Mouse (Mus musculus) Patski (cell line): ENCODE measurements around the gene Wfdc6a. TPM values are rescaled to one million over a fixed set of nuclear protein-coding genes. Genes with fewer than 3 reads are reported as not detected.
A peak's percentile ranks its signal among the peaks of the same experiment; 100 is the strongest.

ENCODE experiments used
- ATAC-seq: fragments of 100-300 bp; one replicate; pipeline ENCODE4 v1.8.0; 2021
- CTCF ChIA-PET: fragments of 350-600 bp; sonication (Branson Sonifier 250); formaldehyde crosslinking; loops from one replicate; lab custom pipeline; 2022; ENCODE audit warnings: inconsistent platforms; lab: Charles Lee
- POLR2A ChIA-PET: fragments of 350-600 bp; sonication (Branson Sonifier 250); formaldehyde crosslinking; loops from one replicate; lab custom pipeline; 2022; ENCODE audit warnings: antibody characterized with exemption, inconsistent platforms; lab: Charles Lee
- DNase-seq: peaks from one replicate; pipeline ENCODE4 v3.0.0-alpha.2; 2011; ENCODE audit warnings: low read depth, low spot score
- H3K27me3 ChIP-seq: fragments of 371-371 bp; one replicate; pipeline ENCODE4 v1.5.1; 2021
- CTCF ChIP-seq: fragments of 100-300 bp; IDR thresholded peaks from one replicate; pipeline ENCODE4 v1.5.1; 2021
- in situ Hi-C: fragments of 300-500 bp; cut with MboI; formaldehyde crosslinking; loops from 3 replicates; pipeline ENCODE4 v1.11.1; 2018; ENCODE audit warnings: low pct_unique_long_range_greater_than_20kb, mixed read lengths
- polyA plus RNA-seq: library from polyadenylated mRNA; unstranded; gene quantifications from one replicate; pipeline ENCODE4 v1.2.3, GENCODE M21; 2021

Gene Wfdc6a
- polyA plus RNA-seq, 1 experiment from 2014 or later, result not detected

DNA sequence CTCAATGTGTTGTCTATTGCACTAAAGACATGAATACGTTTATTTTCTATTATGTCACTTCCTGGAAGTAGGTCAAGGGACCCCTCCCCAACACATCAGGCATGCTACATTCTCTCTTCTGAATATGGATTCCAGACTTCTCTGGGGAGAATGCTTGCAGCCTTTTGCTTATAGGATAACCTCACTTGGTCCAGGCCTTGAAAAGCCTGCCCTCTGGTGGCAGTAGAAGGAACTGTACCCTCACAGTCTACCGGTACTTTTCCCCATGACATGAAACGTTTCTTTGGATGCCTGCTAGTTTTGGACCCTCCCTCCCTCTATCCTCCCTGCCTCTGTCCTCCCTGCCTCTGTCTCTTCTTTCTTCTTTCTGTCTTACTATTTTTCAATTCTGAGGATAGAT, 54.1 kb downstream of the Wfdc6a start:
- peak; percentile 83 for TF ChIP-seq CTCF
- in situ Hi-C loops, result loop anchor here (25.0 kb wide), 1 partner anchor 419 kb away; no protein-coding TSS in a partner anchor
- ChIA-PET POLR2A (interaction anchor here (0.8 to 1.0 kb wide), 2 partner anchors 9 kb away, joined by 3 read pairs; no protein-coding TSS in a partner anchor), CTCF (interaction anchor here (0.8 to 4.5 kb wide), 19 partner anchors 10 to 142 kb away, joined by 3 to 31 read pairs (median 4); partner anchors contain the start of gene Gm20458)
- H3K27me3 ChIP-seq, result no peaks in the 10 kb centered on the region
- no peak for ATAC-seq
- DNase-seq, result no peak

Other genes starting within 250 kb of the Wfdc6a start
- gene Slpi, start 196.4 kb downstream of the Wfdc6a start, polyA plus RNA-seq, result 149 TPM
- gene Rbpjl, start 182.3 kb downstream of the Wfdc6a start, polyA plus RNA-seq, result 0.06 TPM
- 0.10 TPM for gene Matn4, start 180.3 kb downstream of the Wfdc6a start, polyA plus RNA-seq
- gene Sdc4, start 141.6 kb downstream of the Wfdc6a start, polyA plus RNA-seq, result 672 TPM
- 55.1 TPM for gene Sys1, start 128.5 kb downstream of the Wfdc6a start, polyA plus RNA-seq
- gene Gm20458, start 124.5 kb downstream of the Wfdc6a start, polyA plus RNA-seq, result 18.5 TPM
- 0.39 TPM for gene Trp53tg5, start 111.7 kb downstream of the Wfdc6a start, polyA plus RNA-seq
- gene Dbndd2, start 99.3 kb downstream of the Wfdc6a start, polyA plus RNA-seq, result 48.8 TPM
- gene Pigt, start 87.9 kb downstream of the Wfdc6a start, polyA plus RNA-seq, result 136 TPM
- 0.15 TPM for gene Wfdc2, start 23.0 kb downstream of the Wfdc6a start, polyA plus RNA-seq
- gene Spint3, start 12.0 kb downstream of the Wfdc6a start, polyA plus RNA-seq, result not detected
- not detected for gene Eppin, start 8.1 kb upstream of the Wfdc6a start, polyA plus RNA-seq
- not detected for gene Wfdc6b, start 28.1 kb upstream of the Wfdc6a start, polyA plus RNA-seq
- gene Wfdc8, start 28.2 kb upstream of the Wfdc6a start, polyA plus RNA-seq, result not detected
- not detected for gene Wfdc16, start 53.3 kb upstream of the Wfdc6a start, polyA plus RNA-seq
- gene Wfdc10, start 70.6 kb upstream of the Wfdc6a start, polyA plus RNA-seq, result not detected
- not detected for gene Wfdc9, start 71.1 kb upstream of the Wfdc6a start, polyA plus RNA-seq
- not detected for gene Wfdc11, start 88.6 kb upstream of the Wfdc6a start, polyA plus RNA-seq
- not detected for gene Wfdc13, start 99.7 kb upstream of the Wfdc6a start, polyA plus RNA-seq
- gene Spint4, start 113.1 kb upstream of the Wfdc6a start, polyA plus RNA-seq, result not detected
- gene Spint5, start 129.9 kb upstream of the Wfdc6a start, polyA plus RNA-seq, result not detected
- gene Wfdc3, start 160.5 kb upstream of the Wfdc6a start, polyA plus RNA-seq, result 0.47 TPM
- 49.8 TPM for gene Dnttip1, start 160.5 kb upstream of the Wfdc6a start, polyA plus RNA-seq
- gene Ube2c, start 184.5 kb upstream of the Wfdc6a start, polyA plus RNA-seq, result 106 TPM
- 0.18 TPM for gene Tnnc2, start 194.5 kb upstream of the Wfdc6a start, polyA plus RNA-seq
- gene Snx21, start 200.4 kb upstream of the Wfdc6a start, polyA plus RNA-seq, result 50.3 TPM
- 23.3 TPM for gene Acot8, start 219.4 kb upstream of the Wfdc6a start, polyA plus RNA-seq
- gene Zswim3, start 219.7 kb upstream of the Wfdc6a start, polyA plus RNA-seq, result 6.8 TPM
- gene Zswim1, start 237.2 kb upstream of the Wfdc6a start, polyA plus RNA-seq, result 13.2 TPM
- 0.14 TPM for gene Spata25, start 243.1 kb upstream of the Wfdc6a start, polyA plus RNA-seq
- gene Ctsa, start 247.4 kb upstream of the Wfdc6a start, polyA plus RNA-seq, result 479 TPM
- 2.6 TPM for gene Neurl2, start 248.0 kb upstream of the Wfdc6a start, polyA plus RNA-seq